Comparison of ENCODE assay signal across 22 mouse cellular contexts in genomic region chr3:95550176-95550575, GRCm38 (mm10). TPM values are rescaled to one million over a fixed set of nuclear protein-coding genes. Genes with fewer than 3 reads are reported as not detected.
"Had no signal": no experiment of that assay in that cellular context is flagged by ENCODE, and none has a peak within 500 bp of the region (broad histone marks: within the 10 kb centered on the region; RNA-seq: fewer than 3 reads in every experiment).

No protein-coding gene starts in this region.

- DNase-seq: left cerebral cortex, postnatal 4 days; liver; liver, embryonic 13.5 days; liver, postnatal 0 days; lung, adult 18-20 months; lung, adult 2 months; lung, embryonic 14.5 days; lung, postnatal 10 days; lung, postnatal 14 days; lung, postnatal 36 days; lung, postnatal 4 days; midbrain, embryonic 14.5 days had no signal

RNA-seq across cellular contexts. Expression of gene Hormad1, which starts 9.3 kb away (rescaled TPM):
- total RNA-seq: left cerebral cortex, adult 8-10 months; left cerebral cortex, postnatal 10 days; left cerebral cortex, postnatal 14 days; left cerebral cortex, postnatal 25 days; left cerebral cortex, postnatal 36 days; left cerebral cortex, postnatal 4 days; liver, adult 2 months; megakaryocyte progenitor cell, adult 5-6 weeks; megakaryocyte-erythroid progenitor cell, adult 5-6 weeks; midbrain, postnatal 0 days; monocyte, adult 5-6 weeks had no signal

RNA-seq across cellular contexts. Expression of gene Ctsk, which starts 51.1 kb away (rescaled TPM):
- total RNA-seq: megakaryocyte-erythroid progenitor cell, adult 5-6 weeks had no signal
